Mouse (Mus musculus) erythroblast, embryonic 14.5 days (primary cell): Measurements from ENCODE around the gene Togaram2.

Experiments used
- GATA1 ChIP-seq: IDR thresholded peaks from 2 replicates; pipeline ENCODE4 v1.6.1; 2012; ENCODE audit warnings: low read length, inconsistent platforms, mixed read lengths
- TAL1 ChIP-seq: IDR thresholded peaks from 3 replicates; pipeline ENCODE4 v1.6.1; 2012; ENCODE audit warnings: low read length, inconsistent platforms, mixed read lengths

DNA sequence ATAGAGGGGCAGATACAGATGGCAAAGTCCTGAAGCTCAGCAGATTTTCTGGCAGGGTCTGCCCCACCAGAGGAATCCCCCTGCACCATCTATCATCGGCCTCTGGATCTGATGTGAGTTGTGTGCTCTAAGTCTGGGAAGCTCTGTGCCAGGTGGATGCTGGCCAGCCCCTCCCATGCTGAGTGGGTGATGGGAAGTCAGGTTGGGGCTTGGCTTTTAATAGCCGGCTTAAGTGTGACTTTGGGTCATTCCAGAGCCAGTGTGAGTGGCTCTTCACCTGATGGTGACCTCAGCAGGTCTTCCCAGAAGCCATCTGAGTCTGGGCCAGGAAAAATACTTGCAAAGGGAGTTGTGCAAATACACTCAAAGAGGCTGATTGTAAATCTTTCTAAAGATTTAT is 57.6 kb downstream of the Togaram2 start:
- no peak for TF ChIP-seq GATA1
- TF ChIP-seq TAL1, result no peak
